Mouse (Mus musculus): ENCODE data around the gene Nid2.

Nid2 gene

GRCm38 (mm10) chr14:19744876-19745275 lies 6.2 kb upstream of the Nid2 start:
- no peak for DNase-seq (ENCODE audit: low read depth in 1 of 2, low spot score in 2 of 2)

- DNase-seq (ENCODE audit: low read depth in 1 of 2, low spot score in 2 of 2), result no peak
Observed at GRCm38 (mm10) chr14:19746232-19746631, 4.8 kb upstream of the Nid2 start.

- no peak for DNase-seq (ENCODE audit: low read depth in 1 of 2, low spot score in 2 of 2)
Observed at GRCm38 (mm10) chr14:19746731-19747130, 4.3 kb upstream of the Nid2 start.

GRCm38 (mm10) chr14:19749743-19750142 lies 1.3 kb upstream of the Nid2 start:
- DNase-seq (ENCODE audit: low read depth in 1 of 2, low spot score in 2 of 2), result no peak

- DNase-seq (ENCODE audit: low read depth in 1 of 2, low spot score in 2 of 2), result no peak
Observed at GRCm38 (mm10) chr14:19750411-19751024, 547 bp upstream of the Nid2 start.

GRCm38 (mm10) chr14:19752276-19752675 lies 1.2 kb downstream of the Nid2 start:
- DNase-seq (ENCODE audit: low read depth in 1 of 2, low spot score in 2 of 2), result no peak

GRCm38 (mm10) chr14:19759277-19760193 lies 8.5 kb downstream of the Nid2 start:
- no peak for DNase-seq (ENCODE audit: low read depth in 1 of 2, low spot score in 2 of 2)

- DNase-seq (ENCODE audit: low read depth in 1 of 2, low spot score in 2 of 2), result no peak
Observed at GRCm38 (mm10) chr14:19760721-19761120, 9.7 kb downstream of the Nid2 start.

GRCm38 (mm10) chr14:19762014-19762413 lies 10.9 kb downstream of the Nid2 start:
- no peak for DNase-seq (ENCODE audit: low read depth in 1 of 2, low spot score in 2 of 2)

- DNase-seq (ENCODE audit: low read depth in 1 of 2, low spot score in 2 of 2), result no peak
Observed at GRCm38 (mm10) chr14:19763527-19763926, 12.5 kb downstream of the Nid2 start.

GRCm38 (mm10) chr14:19764331-19764730 lies 13.3 kb downstream of the Nid2 start:
- no peak for DNase-seq (ENCODE audit: low read depth in 1 of 2, low spot score in 2 of 2)

- no peak for DNase-seq (ENCODE audit: low read depth in 1 of 2, low spot score in 2 of 2)
Observed at GRCm38 (mm10) chr14:19765539-19766379, 14.7 kb downstream of the Nid2 start.

GRCm38 (mm10) chr14:19766380-19766649 lies 15.2 kb downstream of the Nid2 start:
- no peak for DNase-seq (ENCODE audit: low read depth in 1 of 2, low spot score in 2 of 2)

- DNase-seq (ENCODE audit: low read depth in 1 of 2, low spot score in 2 of 2), result no peak
Observed at GRCm38 (mm10) chr14:19768648-19769047, 17.6 kb downstream of the Nid2 start.

- DNase-seq (ENCODE audit: low read depth in 1 of 2, low spot score in 2 of 2), result no peak
Observed at GRCm38 (mm10) chr14:19769441-19770200, 18.6 kb downstream of the Nid2 start.

GRCm38 (mm10) chr14:19771173-19771572 lies 20.1 kb downstream of the Nid2 start:
- no peak for DNase-seq (ENCODE audit: low read depth in 1 of 2, low spot score in 2 of 2)

GRCm38 (mm10) chr14:19774036-19774628 lies 23.1 kb downstream of the Nid2 start:
- DNase-seq (ENCODE audit: low read depth in 1 of 2, low spot score in 2 of 2), result no peak

- DNase-seq (ENCODE audit: low read depth in 1 of 2, low spot score in 2 of 2), result no peak
Observed at GRCm38 (mm10) chr14:19775491-19775890, 24.4 kb downstream of the Nid2 start.

- no peak for DNase-seq (ENCODE audit: low read depth in 1 of 2, low spot score in 2 of 2)
Observed at GRCm38 (mm10) chr14:19776179-19776578, 25.1 kb downstream of the Nid2 start.

- DNase-seq (ENCODE audit: low read depth in 1 of 2, low spot score in 2 of 2), result no peak
Observed at GRCm38 (mm10) chr14:19776890-19777289, 25.8 kb downstream of the Nid2 start.

- DNase-seq (ENCODE audit: low read depth in 1 of 2, low spot score in 2 of 2), result no peak
Observed at GRCm38 (mm10) chr14:19777365-19777764, 26.3 kb downstream of the Nid2 start.

All from monocyte, adult 2 months (primary cell).